Mouse (Mus musculus): ENCODE data around the gene Neurod2. TPM values are rescaled to one million over a fixed set of nuclear protein-coding genes. Genes with fewer than 3 reads are reported as not detected.

Gene Neurod2
- polyA plus RNA-seq, 1 experiment from 2014 or later: 0.13 TPM

DNA sequence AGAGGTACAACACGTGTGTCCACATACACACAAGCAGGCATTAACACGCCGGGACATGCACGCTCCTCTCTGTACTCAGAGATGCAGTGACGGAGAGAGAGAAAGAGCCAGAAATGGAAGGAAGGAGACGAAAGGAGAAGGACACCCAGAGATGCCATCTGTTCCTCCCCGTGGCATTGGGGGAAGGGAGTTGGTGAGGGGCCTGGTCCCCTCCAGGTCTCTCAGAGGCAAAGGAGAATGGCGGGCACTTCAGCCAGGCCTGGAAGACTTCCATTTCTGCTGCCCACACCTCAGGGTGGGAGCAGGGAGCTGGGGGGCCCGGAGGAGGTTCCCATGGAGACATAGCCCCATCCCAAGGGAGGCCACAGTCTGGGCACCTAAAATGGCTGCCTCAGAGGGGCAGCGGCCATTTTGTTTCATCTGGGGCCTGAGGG lies 3.8 kb upstream of the Neurod2 start:
- ATAC-seq (replicated peaks; ENCODE audit: insufficient number of reproducible peaks, low FRiP score, low TSS enrichment, low read depth) (no peak), DNase-seq (ENCODE audit: low spot score) (no peak)
- no peak overlapping the region for H3K9ac ChIP-seq (replicated peaks; ENCODE audit: low read length)
- H3K4me2 ChIP-seq (ENCODE audit: low read depth, low read length): no peak overlapping the region
- H3K27me3 ChIP-seq (ENCODE audit: control insufficient read depth, insufficient read depth, low read length): peaks cover 94% of the 10 kb centered on the region
- no peaks in the 10 kb centered on the region for H3K9me3 ChIP-seq (replicated peaks; ENCODE audit: control insufficient read depth, low read length)
- H3K4me1 ChIP-seq (ENCODE audit: control insufficient read depth, insufficient read depth, low read length): peaks cover 3% of the 10 kb centered on the region; the same call in 1 of the 2 replicates
- no peak overlapping the region for H3K4me3 ChIP-seq (ENCODE audit: low read depth, low read length)
- no peak overlapping the region for H3K27ac ChIP-seq (replicated peaks; ENCODE audit: low read depth, low read length)
- 72% methylated on average over 10 of the region's 10 CpGs for WGBS
- no peaks in the 10 kb centered on the region for H3K36me3 ChIP-seq (replicated peaks; ENCODE audit: control insufficient read depth, insufficient read depth, low read depth, low read length)

DNA sequence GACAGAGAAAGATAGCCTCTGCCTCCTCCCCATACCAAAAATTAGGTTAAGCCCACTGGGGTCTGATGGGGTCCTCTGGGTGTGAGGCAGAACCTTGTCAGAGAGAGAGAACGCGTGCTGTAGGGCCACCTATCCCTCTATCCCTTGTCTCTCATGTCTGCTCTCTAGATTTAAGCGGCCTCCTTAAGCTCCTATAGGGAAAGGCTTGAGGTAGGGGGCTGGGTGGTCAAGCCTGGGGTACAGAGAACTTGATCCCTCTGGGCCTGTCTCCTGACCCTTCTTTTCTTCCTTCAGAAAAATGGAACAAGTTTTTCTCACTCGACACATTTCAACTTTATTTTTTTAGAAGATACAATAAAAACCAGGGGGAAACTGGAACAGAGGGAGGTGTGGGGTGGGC lies 3.4 kb upstream of the Neurod2 start:
- Histone ChIP-seq H3K9ac (replicated peaks; ENCODE audit: low read length) (no peak overlapping the region), H3K4me3 (ENCODE audit: low read depth, low read length) (no peak overlapping the region), H3K27ac (replicated peaks; ENCODE audit: low read depth, low read length) (no peak overlapping the region), H3K9me3 (replicated peaks; ENCODE audit: control insufficient read depth, low read length) (no peaks in the 10 kb centered on the region), H3K4me1 (ENCODE audit: control insufficient read depth, insufficient read depth, low read length) (peaks cover 7% of the 10 kb centered on the region; the same call in 1 of the 2 replicates), H3K36me3 (replicated peaks; ENCODE audit: control insufficient read depth, insufficient read depth, low read depth, low read length) (no peaks in the 10 kb centered on the region), H3K27me3 (ENCODE audit: control insufficient read depth, insufficient read depth, low read length) (peaks cover 94% of the 10 kb centered on the region), H3K4me2 (ENCODE audit: low read depth, low read length) (no peak overlapping the region)
- 73% methylated on average over 4 of the region's 4 CpGs for WGBS
- no peak for ATAC-seq (replicated peaks; ENCODE audit: insufficient number of reproducible peaks, low FRiP score, low TSS enrichment, low read depth)
- DNase-seq (ENCODE audit: low spot score): no peak

DNA sequence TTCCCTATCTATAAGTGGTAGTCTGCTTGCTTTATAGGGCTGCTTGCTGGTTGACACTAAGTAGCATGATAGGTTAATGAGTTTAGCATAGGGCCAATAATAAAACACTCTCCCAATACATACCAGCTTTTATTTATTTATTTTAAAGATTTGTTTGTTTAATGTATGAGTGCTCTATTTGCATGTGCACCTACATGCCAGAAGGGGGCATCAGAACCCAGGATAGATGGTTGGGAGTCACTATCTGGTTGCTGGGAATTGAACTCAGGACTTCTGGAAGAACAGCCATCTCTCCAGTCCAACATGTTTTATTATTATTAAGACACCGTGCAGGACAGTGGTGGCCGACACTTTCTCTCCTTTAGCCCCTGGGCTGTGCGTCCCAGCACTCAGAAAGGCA lies 2.7 kb upstream of the Neurod2 start:
- Histone ChIP-seq H3K4me3 (ENCODE audit: low read depth, low read length) (no peak overlapping the region), H3K36me3 (replicated peaks; ENCODE audit: control insufficient read depth, insufficient read depth, low read depth, low read length) (no peaks in the 10 kb centered on the region), H3K4me2 (ENCODE audit: low read depth, low read length) (no peak overlapping the region), H3K27me3 (ENCODE audit: control insufficient read depth, insufficient read depth, low read length) (peaks cover 94% of the 10 kb centered on the region), H3K27ac (replicated peaks; ENCODE audit: low read depth, low read length) (no peak overlapping the region), H3K9ac (replicated peaks; ENCODE audit: low read length) (no peak overlapping the region), H3K9me3 (replicated peaks; ENCODE audit: control insufficient read depth, low read length) (no peaks in the 10 kb centered on the region), H3K4me1 (ENCODE audit: control insufficient read depth, insufficient read depth, low read length) (peaks cover 12% of the 10 kb centered on the region; the same call in 1 of the 2 replicates)
- 89% methylated on average over 3 of the region's 3 CpGs for WGBS
- ATAC-seq (replicated peaks; ENCODE audit: insufficient number of reproducible peaks, low FRiP score, low TSS enrichment, low read depth) (no peak), DNase-seq (ENCODE audit: low spot score) (no peak)

DNA sequence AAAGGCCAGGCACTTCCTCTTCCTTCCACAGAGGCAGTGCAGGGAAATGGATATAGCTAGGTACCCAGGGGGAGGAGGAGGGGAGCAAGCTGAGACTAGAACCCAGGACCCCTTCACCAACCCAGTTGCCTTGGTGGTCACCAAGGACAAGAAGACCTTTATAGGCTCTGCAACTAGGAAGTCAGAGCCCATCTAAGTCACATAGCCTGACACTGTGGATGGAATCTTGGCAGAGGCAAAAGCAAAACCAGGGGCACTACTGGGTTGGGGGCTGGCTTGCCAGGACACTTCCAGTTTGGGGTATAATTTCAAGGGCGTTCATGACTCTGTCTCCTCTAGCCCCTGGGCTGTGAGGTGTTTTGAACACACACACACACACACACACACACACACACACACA lies 2.0 kb upstream of the Neurod2 start:
- H3K4me2 ChIP-seq (ENCODE audit: low read depth, low read length): no peak overlapping the region
- H3K27ac ChIP-seq (replicated peaks; ENCODE audit: low read depth, low read length): no peak overlapping the region
- no peaks in the 10 kb centered on the region for H3K9me3 ChIP-seq (replicated peaks; ENCODE audit: control insufficient read depth, low read length)
- H3K36me3 ChIP-seq (replicated peaks; ENCODE audit: control insufficient read depth, insufficient read depth, low read depth, low read length): no peaks in the 10 kb centered on the region
- DNase-seq (ENCODE audit: low spot score): no peak
- peaks cover 94% of the 10 kb centered on the region for H3K27me3 ChIP-seq (ENCODE audit: control insufficient read depth, insufficient read depth, low read length)
- peaks cover 12% of the 10 kb centered on the region; the same call in 1 of the 2 replicates for H3K4me1 ChIP-seq (ENCODE audit: control insufficient read depth, insufficient read depth, low read length)
- no peak for ATAC-seq (replicated peaks; ENCODE audit: insufficient number of reproducible peaks, low FRiP score, low TSS enrichment, low read depth)
- WGBS: 78% methylated on average over 1 of the region's 1 CpGs
- H3K9ac ChIP-seq (replicated peaks; ENCODE audit: low read length): no peak overlapping the region
- no peak overlapping the region for H3K4me3 ChIP-seq (ENCODE audit: low read depth, low read length)

DNA sequence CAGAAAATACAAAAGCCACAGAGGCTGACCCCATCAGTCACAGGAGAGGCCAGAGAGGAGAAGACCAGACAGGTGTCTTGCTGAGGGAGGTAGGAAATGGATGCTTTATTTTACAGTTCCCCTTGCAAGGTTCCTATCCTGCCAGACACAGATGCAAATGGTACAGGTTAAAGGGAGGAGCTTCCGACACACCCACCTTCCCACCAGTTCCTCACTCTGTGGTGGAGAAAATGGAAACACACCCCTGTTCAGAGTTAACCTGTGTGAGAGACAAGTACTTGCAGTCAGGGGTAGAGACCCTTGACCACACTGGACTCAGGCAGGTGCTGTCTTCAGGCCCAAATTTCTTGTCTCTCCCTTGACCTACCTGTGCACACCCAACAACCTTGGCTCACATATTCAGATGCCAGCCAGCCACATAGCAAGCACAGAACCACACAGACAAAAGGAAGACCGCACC lies 1.3 kb upstream of the Neurod2 start:
- H3K9ac ChIP-seq (replicated peaks; ENCODE audit: low read length): no peak overlapping the region
- peaks cover 93% of the 10 kb centered on the region for H3K27me3 ChIP-seq (ENCODE audit: control insufficient read depth, insufficient read depth, low read length)
- peaks cover 12% of the 10 kb centered on the region; the same call in 1 of the 2 replicates for H3K4me1 ChIP-seq (ENCODE audit: control insufficient read depth, insufficient read depth, low read length)
- H3K4me2 ChIP-seq (ENCODE audit: low read depth, low read length): no peak overlapping the region
- no peak overlapping the region for H3K4me3 ChIP-seq (ENCODE audit: low read depth, low read length)
- no peaks in the 10 kb centered on the region for H3K9me3 ChIP-seq (replicated peaks; ENCODE audit: control insufficient read depth, low read length)
- ATAC-seq (replicated peaks; ENCODE audit: insufficient number of reproducible peaks, low FRiP score, low TSS enrichment, low read depth) (no peak), DNase-seq (ENCODE audit: low spot score) (no peak)
- no peak overlapping the region for H3K27ac ChIP-seq (replicated peaks; ENCODE audit: low read depth, low read length)
- H3K36me3 ChIP-seq (replicated peaks; ENCODE audit: control insufficient read depth, insufficient read depth, low read depth, low read length): no peaks in the 10 kb centered on the region
- WGBS: 55% methylated on average over 2 of the region's 2 CpGs

DNA sequence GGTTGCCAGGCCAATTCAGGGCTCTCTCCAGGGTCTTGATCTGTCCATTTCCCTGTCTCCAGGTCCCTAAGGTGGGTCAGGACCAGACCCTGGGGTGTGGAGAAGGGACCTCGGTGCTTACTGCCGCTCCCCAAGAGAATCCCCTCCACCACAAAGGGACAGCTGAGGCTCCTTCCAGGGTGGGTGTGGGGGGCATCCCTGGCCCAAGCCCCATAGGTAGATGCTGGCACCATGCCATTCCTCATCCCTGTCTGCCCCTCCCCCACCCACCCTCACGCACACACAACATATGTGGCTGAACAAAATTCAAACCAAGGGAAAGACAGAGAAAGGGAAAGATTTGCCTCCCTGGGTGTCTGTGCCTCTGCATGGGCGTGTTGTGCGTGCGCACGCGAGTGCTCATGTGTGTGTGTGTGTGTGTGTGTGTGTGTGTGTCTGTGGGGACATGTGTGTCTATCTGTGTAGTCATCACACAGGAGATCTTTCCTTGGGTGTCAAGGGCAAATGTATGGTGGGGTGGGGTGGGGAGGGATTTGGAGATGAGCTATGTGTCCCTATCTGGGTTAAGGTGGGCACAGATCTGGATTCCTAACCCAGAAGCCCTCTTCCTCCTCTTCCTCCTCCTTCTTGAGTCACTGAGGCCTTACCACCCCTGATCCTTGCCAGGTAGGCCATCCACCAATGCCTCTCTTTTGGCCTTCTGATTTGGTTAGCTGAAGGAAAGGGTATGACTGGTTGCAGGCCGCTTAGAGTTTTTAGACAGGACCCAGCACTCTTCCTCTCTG lies 704 bp upstream of the Neurod2 start:
- whole genome bisulfite sequencing: 24% methylated on average over 9 of the region's 9 CpGs
- H3K4me3 ChIP-seq (ENCODE audit: low read depth, low read length): no peak overlapping the region
- DNase-seq (ENCODE audit: low spot score): no peak
- peaks cover 12% of the 10 kb centered on the region; the same call in 1 of the 2 replicates for H3K4me1 ChIP-seq (ENCODE audit: control insufficient read depth, insufficient read depth, low read length)
- no peak overlapping the region for H3K4me2 ChIP-seq (ENCODE audit: low read depth, low read length)
- no peak overlapping the region for H3K9ac ChIP-seq (replicated peaks; ENCODE audit: low read length)
- no peaks in the 10 kb centered on the region for H3K9me3 ChIP-seq (replicated peaks; ENCODE audit: control insufficient read depth, low read length)
- H3K27ac ChIP-seq (replicated peaks; ENCODE audit: low read depth, low read length): no peak overlapping the region
- H3K27me3 ChIP-seq (ENCODE audit: control insufficient read depth, insufficient read depth, low read length): peaks cover 93% of the 10 kb centered on the region
- no peak; the same call in 1 of the 2 replicates for ATAC-seq (replicated peaks; ENCODE audit: insufficient number of reproducible peaks, low FRiP score, low TSS enrichment, low read depth)
- no peaks in the 10 kb centered on the region for H3K36me3 ChIP-seq (replicated peaks; ENCODE audit: control insufficient read depth, insufficient read depth, low read depth, low read length)

DNA sequence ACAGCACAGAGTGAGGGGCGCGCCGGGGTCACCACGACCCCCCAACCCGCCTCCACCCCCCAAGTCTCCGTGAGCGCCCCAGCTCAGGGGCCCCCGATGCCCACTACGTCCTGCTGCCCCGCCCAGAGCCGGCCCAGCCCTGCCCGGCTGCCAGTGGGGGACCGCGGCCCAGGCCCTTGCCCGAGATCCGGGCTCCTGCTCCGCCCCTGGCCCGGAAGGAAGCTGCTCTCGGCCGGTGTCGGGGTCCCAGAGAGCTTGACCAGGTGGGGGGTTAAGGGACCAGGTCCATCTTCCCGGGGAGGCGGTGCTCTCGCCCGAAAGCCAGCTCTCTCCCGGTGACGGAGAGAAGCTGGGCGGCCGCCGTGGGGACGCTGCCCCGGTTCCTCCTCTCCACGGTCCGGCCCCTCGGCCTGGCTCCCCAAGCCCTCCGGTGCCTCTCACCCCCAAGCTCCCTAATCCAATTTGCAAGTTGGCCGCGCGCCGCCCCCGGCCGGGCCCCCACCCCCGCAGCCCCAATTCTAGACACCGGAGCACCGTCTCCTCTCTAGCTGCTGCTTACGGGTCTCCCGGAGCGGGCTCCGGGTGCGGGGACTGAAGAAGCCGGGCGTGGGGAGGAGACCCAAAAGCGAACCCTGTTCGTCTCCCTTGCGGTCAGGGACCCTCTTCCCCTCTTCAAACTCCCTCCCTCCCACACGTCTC lies 928 bp downstream of the Neurod2 start:
- Histone ChIP-seq H3K4me3 (ENCODE audit: low read depth, low read length) (peak overlapping the region; percentile 9), H3K9ac (replicated peaks; ENCODE audit: low read length) (no peak overlapping the region), H3K4me1 (ENCODE audit: control insufficient read depth, insufficient read depth, low read length) (peaks cover 10% of the 10 kb centered on the region; the same call in 1 of the 2 replicates), H3K9me3 (replicated peaks; ENCODE audit: control insufficient read depth, low read length) (no peaks in the 10 kb centered on the region), H3K27me3 (ENCODE audit: control insufficient read depth, insufficient read depth, low read length) (peaks cover 93% of the 10 kb centered on the region), H3K36me3 (replicated peaks; ENCODE audit: control insufficient read depth, insufficient read depth, low read depth, low read length) (no peaks in the 10 kb centered on the region), H3K27ac (replicated peaks; ENCODE audit: low read depth, low read length) (no peak overlapping the region), H3K4me2 (ENCODE audit: low read depth, low read length) (peak overlapping the region; percentile 26)
- DNase-seq (ENCODE audit: low spot score): no peak
- under 1% methylated on average over 56 of the region's 56 CpGs for WGBS
- no peak for ATAC-seq (replicated peaks; ENCODE audit: insufficient number of reproducible peaks, low FRiP score, low TSS enrichment, low read depth)

DNA sequence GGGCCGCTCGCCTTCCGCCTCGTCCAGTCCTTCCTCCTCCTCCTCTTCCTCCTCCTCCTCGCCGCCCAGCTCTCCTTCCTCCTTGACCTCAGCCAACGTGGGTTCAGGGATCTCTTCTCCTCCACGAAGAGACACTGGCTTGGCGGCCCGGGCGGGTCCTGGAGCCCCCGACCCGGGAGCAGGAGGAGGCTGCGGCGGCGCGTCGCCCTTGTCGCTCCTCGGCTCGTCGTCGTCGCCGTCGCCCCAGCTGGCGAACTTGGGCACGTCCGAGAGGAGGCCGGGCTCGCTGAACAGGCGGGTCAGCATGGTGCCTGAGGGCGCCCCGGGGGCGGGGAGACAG lies 1.4 kb downstream of the Neurod2 start:
- Histone ChIP-seq H3K27me3 (ENCODE audit: control insufficient read depth, insufficient read depth, low read length) (peaks cover 93% of the 10 kb centered on the region), H3K4me1 (ENCODE audit: control insufficient read depth, insufficient read depth, low read length) (peaks cover 10% of the 10 kb centered on the region; the same call in 1 of the 2 replicates), H3K9ac (replicated peaks; ENCODE audit: low read length) (no peak overlapping the region), H3K36me3 (replicated peaks; ENCODE audit: control insufficient read depth, insufficient read depth, low read depth, low read length) (no peaks in the 10 kb centered on the region), H3K4me3 (ENCODE audit: low read depth, low read length) (peak overlapping the region; percentile 9), H3K4me2 (ENCODE audit: low read depth, low read length) (peak overlapping the region; percentile 26), H3K9me3 (replicated peaks; ENCODE audit: control insufficient read depth, low read length) (no peaks in the 10 kb centered on the region), H3K27ac (replicated peaks; ENCODE audit: low read depth, low read length) (no peak overlapping the region)
- WGBS: 1% methylated on average over 35 of the region's 35 CpGs
- no peak for ATAC-seq (replicated peaks; ENCODE audit: insufficient number of reproducible peaks, low FRiP score, low TSS enrichment, low read depth)
- no peak for DNase-seq (ENCODE audit: low spot score)
